Mouse (Mus musculus) bone marrow macrophage, adult 2 months (primary cell): ENCODE results near the gene Mark1. TPM values are rescaled to one million over a fixed set of nuclear protein-coding genes. Genes with fewer than 3 reads are reported as not detected.

Experiments
- H3K27ac ChIP-seq: 2 replicates; pipeline ENCODE4 v1.5.1; 2012; ENCODE audit warnings: low read depth, low read length; ENCODE audit not compliant: insufficient read depth
- H3K4me1 ChIP-seq: 2 replicates; pipeline ENCODE4 v1.6.1; 2012; ENCODE audit warnings: low read length; ENCODE audit not compliant: control insufficient read depth, insufficient read depth
- H3K4me3 ChIP-seq: 2 replicates; pipeline ENCODE4 v1.5.1; 2012; ENCODE audit warnings: mild to moderate bottlenecking, low read length, moderate library complexity; ENCODE audit not compliant: insufficient read depth
- CTCF ChIP-seq: IDR thresholded peaks from 2 replicates; pipeline ENCODE4 v1.5.1; 2012; ENCODE audit warnings: low read depth, mild to moderate bottlenecking, low read length, moderate library complexity
- POLR2A ChIP-seq: IDR thresholded peaks from 2 replicates; pipeline ENCODE4 v1.6.1; 2012; ENCODE audit warnings: mild to moderate bottlenecking, low read depth, low read length, borderline replicate concordance
- polyA plus RNA-seq: library from polyadenylated mRNA; stranded (reverse); fragments of >200 nt; gene quantifications from 2 replicates; pipeline ENCODE4 v1.2.4, GENCODE M21; 2012; ENCODE audit not compliant: missing spikeins, insufficient read depth, insufficient read length

Gene Mark1
- polyA plus RNA-seq, 1 experiment = 0.21 TPM

DNA sequence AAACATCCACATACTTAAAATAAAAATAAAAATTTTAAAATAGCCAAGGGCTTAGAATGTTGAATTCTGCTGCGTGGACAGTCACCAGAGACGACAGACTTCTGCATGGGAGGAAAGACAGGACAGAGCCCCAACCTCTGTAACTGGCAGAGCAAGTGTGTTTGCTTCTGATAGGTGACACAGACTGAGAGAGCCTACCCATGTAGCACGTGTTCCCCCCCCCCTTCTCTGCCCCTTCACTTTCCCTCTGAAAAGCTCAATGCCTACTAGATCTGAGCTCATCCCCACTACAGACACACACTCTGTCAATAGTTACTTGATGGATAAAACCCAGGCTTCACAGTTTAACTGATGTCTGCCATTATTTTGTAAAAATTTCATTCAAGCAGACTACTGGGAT lies 152.4 kb downstream of the Mark1 start:
- Histone ChIP-seq H3K4me3 (no peak overlapping the region), H3K4me1 (peaks cover 15% of the 10 kb centered on the region), H3K27ac (no peak overlapping the region)
- TF ChIP-seq CTCF = no peak
- TF ChIP-seq POLR2A = no peak

Other genes starting within 250 kb of the Mark1 start
- not detected in 2 replicates for gene Marc1, start 188.3 kb downstream of the Mark1 start, polyA plus RNA-seq
- 143 and 153 TPM in 2 replicates for gene Marc2, start 153.1 kb downstream of the Mark1 start, polyA plus RNA-seq
- gene C130074G19Rik, start 116.4 kb downstream of the Mark1 start, polyA plus RNA-seq = not detected in 2 replicates
- gene Rab3gap2, start 204.5 kb upstream of the Mark1 start, polyA plus RNA-seq = 50.9 and 56.4 TPM in 2 replicates